Mouse (Mus musculus) cortical plate, adult 2 months (tissue): ENCODE results near the gene Pip5k1b.

ENCODE experiments used
- CTCF ChIP-seq: fragments of 200-500 bp; IDR thresholded peaks from 2 replicates; pipeline ENCODE4 v1.5.1; 2011; ENCODE audit warnings: mild to moderate bottlenecking, control low read depth, low read length; ENCODE audit not compliant: insufficient read depth; ENCODE audit errors: extremely low read depth
- POLR2A ChIP-seq: fragments of 200-500 bp; IDR thresholded peaks from 2 replicates; pipeline ENCODE4 v1.6.1; 2011; ENCODE audit warnings: mild to moderate bottlenecking, low read length, control low read depth; ENCODE audit not compliant: insufficient read depth; ENCODE audit errors: extremely low read depth

DNA sequence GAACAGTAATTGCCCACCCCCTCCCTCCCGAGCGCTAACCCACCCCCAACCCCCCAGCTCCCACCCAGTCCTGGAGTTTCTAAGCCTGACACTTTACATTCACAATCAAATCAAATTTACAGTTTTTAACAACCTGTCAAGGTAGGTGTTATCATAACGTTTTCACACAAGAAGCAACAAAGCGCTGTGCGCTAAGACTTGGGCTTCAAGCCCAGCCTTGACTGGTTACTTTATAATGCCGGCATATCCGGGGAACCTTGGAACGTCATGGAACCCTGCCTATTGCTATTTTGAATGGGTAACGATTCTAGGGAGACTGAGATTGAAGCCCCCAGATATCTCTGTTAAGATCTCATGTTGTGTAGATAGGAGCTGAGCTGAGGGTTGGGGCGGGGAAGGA, 237.5 kb downstream of the Pip5k1b start:
- TF ChIP-seq CTCF, result no peak
- no peak for TF ChIP-seq POLR2A
